Mouse (Mus musculus) testis, postnatal 14 days (tissue): ENCODE results near the gene Gtpbp3.
A peak's percentile ranks its signal among the peaks of the same experiment; 100 is the strongest.

Experiments
- DNase-seq: peaks from one replicate; pipeline ENCODE4 v3.0.0; 2021; ENCODE audit warnings: low spot score

Gene Gtpbp3

DNA sequence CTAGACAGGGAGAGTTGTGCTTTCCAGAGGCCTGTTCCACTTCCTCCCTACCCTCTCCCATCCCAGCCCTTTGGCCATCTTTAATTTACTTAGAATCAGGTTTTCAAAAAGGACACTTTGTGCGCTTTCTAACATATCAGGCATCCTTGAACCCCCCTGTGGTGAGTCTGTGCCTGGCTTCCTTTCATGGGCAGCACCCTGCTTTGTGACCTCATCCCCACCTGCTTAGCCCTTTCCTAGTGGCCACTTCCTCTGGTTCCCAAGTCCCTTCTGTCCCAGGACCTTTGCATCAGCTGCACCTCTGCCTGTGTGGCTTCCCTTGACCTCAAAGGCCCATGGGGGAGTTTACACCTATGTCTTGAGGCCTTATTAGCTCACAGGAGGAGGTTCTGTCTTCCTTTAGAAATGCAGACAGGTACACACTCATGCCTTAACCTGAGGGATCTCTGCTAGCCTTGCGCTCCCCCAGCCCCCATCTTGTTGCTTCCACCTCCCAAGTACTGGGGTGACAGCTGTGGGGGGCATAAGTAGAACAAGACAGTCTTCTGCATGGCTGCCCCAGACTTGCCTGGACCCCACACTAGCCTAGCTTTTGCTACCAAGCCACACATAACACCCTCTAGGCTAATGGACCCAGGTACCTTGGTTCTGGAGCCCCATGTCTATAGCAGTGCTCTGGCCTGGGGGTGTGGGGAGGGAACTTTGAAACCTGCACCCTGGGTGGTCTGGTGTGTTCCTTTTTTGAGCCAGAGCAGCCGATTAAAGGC, 17.6 kb upstream of the Gtpbp3 start:
- no peak for DNase-seq

DNA sequence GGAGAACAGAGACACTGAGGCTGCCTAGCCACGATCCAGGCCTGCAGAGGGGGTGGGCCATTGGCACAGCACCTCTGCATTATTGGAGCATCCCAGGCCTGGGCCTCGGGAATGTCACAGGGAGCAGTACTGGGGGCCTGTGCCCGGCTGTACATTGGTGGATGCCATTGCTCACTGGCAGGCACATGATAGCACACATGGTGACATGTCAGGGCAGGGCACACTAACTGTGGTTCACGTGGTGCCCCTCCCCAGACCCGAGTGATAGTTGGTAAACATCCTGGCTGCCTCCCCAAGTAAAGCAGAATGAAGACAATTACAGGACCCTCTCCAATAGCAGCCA, 17.0 kb upstream of the Gtpbp3 start:
- no peak for DNase-seq

DNA sequence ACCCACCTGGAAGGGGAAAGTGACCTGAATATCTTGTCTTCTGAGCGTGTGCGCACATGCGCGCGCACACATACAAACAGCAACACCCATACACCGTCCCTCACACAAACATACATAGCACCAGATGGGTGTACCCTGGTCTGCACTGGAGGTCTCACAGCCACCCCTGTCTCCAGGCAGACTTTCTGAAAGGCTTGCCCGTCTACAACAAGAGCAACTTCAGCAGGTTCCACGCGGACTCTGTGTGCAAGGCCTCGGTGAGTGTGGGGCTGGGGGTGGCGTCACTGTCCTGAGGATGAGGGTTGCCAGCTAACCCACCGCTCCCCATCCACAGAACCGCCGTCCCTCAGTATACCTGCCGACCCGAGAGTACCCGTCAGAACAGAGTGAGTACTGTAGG, 16.0 kb upstream of the Gtpbp3 start:
- DNase-seq, result no peak

DNA sequence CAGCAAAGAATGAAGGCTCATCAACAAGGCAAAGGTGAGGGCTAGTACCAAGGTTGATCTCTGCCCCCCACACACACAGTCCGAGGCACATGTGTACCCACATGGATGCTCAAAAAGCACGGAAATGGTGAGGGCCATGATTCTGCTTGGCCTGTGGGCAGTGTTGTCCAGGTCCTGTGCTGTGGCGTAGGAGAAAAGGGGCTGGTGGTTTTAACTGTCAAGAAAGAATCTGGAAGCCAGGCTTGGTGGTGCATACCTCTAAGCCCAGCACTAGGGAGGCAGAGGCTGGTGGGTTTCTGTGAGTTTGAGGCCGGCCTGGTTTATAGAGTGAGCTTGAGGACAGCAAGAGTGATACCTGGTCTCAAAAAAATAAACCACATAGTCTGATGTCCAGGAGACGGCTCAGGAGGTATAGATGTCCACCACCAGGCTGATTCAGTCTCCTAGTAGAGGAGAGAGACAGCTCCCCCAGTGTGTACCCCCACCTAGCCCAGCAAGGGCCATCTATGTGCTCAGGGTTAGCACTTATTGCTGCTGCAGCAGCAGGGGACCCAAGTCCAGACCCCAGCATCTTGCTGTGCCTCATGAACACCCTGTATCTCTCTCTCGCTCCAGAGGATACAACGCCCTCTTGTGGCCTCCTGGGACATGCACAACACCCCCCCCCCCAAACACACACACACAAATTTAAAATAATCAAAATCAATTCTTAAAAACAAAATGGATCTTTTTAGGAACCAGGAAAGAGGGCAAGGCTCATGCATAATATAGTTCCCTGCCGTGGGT, 15.1 kb upstream of the Gtpbp3 start:
- DNase-seq, result no peak

DNA sequence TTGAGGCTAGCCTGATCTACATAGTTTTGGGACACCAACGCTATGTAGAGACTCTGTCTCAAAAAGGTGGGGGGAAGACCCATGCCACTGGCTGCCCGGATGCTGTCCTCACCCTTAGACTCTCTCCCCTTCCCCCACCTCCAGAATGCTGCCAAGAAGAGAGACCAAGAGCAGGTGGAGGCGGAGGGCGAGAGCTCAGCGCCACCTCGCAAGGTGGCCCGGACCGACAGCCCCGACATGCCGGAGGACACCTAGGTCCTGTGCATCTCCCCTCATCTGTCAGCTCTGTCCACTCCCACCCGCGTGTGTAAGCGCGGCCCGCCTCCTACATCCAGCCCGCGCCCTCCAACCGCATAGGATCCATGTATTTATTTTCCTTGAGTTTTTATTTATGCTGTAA, 13.6 kb upstream of the Gtpbp3 start:
- DNase-seq, result no peak

DNA sequence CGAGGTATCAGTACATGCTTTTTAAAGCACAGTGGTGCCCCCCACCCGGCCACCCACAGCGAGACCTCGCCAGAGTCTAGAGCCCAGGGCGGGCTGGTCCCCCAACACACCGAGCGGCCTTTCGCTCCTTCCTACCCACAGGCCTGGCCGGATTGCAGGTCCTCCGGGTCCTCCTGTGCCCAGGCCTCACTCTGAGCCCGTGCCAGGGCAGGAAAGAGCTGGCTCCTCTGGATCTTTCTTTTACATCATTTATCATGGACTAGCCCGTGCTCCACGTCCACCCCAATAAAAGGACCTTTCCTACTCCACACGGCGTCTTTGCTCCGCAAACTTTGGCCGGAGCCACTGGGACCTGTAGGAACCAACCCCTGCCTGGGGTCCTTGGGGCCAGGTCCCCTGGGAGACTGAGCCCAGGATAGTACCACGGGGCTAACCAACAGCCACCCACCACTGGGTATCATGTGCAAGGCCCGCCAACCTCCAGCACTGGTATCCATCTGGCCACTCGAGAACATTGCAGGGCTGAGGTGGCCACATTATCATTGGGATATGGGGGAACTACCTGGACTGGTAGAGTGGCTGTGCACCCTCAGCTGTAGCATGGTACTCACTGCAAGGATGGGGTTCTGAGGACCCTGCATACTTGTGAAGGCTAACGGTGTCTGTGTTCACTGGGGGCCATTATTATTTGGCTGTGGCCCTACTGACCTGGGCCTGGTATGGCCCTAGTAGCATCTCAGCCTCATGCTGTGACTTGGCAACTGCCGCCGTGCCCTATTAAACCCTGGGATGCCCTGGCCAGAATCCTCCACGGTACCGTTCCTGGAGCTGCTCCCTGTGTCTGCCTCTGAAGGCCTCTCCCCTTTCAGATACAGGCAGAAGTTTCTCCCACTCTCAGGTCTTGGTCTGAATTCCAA, 12.9 kb upstream of the Gtpbp3 start:
- DNase-seq, result no peak

DNA sequence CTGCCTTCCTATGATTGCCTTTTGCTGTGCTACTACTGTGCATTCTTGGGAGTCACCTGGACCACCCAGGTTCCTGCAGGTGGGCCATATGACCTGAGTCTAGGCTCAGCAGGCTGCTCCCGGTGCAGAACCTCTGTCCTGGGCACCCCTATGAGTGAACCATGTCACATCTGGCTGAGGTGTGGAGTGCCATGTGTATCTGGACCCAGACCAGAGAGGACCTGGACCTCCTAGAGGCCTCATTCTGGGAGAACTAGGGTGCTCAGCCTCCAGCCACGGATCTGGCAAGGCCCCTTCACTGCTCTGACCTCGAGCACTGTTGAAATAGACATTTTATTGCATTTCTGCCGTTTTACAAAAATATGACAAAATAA, 12.2 kb upstream of the Gtpbp3 start:
- no peak for DNase-seq

DNA sequence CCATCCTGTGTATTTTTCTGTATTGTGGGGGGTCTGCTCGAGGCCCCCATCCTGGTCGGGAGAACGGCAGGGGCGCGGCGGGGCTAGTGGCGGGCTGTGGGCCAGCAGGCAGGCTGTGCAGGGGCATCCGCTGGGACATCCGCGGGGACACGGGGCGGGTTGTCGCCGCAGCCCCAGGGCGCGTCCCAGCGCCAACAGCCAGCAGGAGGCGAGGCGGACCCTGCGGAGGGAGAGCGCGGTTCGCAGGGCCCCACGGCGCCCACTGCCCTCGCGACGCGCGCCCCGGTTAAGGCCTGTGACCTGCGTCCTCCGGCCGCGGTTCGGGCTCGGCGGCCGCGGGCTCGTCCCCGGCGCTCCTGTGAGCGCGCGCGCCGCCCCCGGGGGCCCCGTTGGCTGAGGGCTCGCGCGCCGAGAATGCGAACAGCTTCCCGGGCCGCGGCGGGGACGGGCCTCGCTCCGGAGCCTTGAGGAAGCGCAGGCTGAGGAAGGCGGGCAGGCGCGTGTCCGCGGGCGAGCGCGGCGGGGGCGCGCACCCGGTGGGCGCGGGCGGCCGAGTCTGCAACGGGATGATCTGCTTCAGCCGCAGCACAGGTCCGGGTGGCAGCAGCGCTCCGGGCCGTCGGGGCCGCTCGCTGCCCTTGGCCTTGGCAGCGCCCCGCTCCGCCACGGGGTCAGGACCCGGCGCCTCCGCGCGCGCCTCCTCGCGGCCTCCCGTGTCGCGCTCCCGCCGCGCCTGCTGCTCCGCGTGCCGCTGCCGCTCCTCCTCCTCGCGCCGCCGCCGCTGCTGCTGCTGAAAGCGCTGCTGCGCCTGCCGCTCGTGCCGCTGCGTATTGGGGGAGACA, 11.6 kb upstream of the Gtpbp3 start:
- peak; percentile 80 for DNase-seq

DNA sequence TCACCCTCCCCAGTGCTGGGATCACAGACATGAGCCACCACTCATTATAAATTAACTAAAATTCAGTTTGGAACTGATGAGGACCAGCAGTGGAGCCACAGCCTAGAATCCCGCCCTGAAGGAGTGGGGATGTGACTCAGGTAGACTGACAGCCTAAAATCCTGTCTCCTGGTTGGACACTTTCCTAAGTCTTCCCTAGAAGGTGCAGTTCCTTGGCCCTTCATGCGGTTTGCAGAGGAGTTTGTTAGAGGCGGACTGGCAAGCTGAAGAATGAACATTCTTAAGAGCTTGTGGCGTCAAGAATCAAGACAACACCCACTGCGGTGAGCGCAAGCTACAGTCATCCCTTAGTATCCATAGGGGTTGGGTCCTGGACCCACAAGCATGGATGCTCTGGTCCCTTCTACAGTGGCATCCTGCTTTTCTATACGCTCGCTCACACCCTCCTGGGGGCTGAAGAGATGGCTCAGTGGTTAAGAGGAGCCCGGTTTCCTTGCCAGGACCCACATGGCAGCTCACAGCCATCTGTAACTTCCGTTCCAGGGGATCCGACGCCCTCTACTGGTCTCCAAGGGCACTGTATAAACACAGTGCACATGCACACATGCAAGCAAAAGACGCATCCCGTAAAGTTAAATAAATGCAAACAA, 10.6 kb upstream of the Gtpbp3 start:
- DNase-seq, result no peak

DNA sequence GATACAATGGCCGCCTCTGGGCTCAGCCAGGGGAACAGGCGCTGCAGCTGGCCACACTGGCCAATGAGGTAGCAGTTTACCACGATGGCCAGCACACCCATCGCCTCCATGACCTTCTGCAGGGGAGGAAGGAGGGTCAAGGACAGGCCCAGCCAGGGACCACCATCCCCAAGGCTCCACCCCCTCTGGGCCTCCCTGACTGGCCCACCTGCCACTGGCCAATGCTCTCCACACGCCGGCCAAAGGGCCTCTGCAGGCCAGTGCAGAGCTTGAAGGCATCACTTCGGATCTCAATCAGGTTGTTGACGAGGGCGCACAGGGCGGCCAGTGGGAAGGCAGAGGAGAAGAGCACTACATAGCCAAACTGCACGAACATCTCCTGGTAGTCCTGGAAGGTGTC, 9.0 kb upstream of the Gtpbp3 start:
- no peak for DNase-seq

DNA sequence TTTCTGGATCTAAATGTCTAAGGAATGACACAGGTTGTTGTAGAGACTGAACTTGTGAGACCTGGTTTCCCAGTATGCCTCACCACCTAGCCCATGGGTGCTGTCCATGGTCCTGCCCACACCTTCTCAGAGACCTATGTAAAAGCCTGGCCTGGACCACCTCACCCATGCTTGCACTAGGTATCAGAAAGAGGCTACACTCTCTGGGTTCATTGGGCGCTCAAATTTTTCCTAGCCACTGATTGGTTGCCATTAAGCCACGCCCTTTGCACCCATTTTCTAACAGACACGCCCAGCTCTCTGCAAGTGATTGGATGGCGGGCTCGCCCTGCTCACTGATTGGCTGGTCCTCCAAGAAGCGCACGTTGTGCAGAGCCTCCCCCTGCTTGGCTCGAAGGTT, 4.0 kb upstream of the Gtpbp3 start:
- DNase-seq, result peak; percentile 85

DNA sequence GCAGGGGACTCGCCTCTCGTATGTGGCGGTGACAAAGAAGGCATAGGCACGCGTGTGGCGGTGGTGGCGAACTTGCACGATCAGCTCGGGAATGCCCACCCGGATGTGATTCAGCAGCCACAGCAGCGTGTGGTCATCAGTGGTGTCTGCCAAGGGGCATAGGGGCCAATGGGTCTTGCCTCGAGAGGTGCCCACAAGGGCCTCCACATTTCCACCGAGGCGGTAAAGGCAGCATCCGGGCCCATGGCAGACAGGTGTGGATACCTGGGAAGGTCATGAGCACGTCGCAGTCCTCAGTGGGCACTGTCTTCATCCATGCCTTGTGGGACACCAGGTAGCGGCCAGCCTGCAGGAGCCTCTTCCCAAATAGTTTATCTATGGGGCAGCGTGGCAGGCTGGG, 3.2 kb upstream of the Gtpbp3 start:
- DNase-seq, result no peak

DNA sequence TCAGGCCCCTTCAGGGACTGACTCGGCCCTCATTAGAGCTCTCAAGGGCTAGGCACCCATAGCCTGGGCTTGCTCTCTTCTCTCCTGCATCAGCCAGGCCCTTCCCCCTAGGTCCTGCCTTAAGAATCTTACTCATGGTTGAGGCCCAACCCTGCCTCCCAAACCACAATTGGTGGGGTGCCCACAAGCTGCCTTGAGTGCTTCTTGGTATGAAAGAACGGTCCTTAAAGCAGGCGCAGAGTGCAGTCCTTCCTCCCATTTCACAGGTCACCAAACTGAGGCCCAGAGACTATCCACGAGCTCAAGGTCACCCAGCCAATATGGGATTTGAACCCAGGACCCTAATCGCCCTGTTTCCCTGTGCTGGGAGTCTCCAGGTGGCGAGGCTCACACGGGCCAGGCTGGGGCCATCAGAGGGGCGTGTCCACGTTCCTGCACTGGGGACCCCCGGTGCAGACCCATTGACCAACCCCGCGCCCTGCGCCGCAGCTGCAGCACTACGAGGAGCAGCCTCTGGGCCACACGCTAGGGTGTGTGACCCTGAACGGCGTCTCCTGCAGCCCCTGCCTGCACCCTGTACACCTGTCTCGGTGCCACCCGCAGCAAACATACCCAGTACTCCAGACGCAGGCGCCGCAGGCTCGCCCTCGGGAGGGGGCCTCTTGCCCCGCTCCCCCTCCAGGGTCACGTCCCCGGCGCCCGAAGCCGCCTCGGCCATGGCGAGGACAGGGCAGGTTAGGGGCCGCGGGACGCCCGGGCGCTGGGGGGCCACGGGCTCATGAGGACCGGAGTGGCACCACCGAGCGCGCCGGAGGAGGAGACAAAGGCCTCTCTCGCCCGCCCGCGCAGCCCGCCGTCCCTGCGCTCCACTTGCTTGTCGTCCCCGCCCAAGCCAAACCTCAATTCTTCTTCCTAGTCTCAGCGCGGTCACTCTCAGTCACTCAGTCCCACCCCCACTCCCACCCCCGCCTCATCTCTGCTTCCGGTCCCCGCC, 2.5 kb upstream of the Gtpbp3 start, which contains the start of gene Ano8:
Ano8 (minus strand) TSS at position 822 of the 994 bp plus-strand sequence.
- DNase-seq, result peak; percentile 86

DNA sequence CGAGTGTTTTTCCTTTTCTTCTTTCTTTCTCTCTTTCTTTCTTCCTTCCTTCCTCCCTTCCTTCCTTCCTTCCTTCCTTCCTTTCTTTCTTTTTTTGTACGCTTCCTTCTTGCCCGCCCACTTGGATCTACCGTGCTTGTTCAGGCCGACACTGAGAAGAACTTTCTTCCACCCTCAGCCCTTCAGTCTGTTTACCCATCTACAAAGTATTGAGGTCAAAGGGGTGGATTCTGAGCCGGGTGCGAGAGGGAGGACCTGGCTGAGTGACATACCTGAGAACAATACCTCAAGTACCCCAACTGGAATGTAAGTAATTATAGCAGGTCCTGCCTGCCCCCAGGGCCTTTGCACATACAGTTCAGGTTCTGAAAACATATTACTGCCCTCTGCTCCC, 1.8 kb upstream of the Gtpbp3 start:
- DNase-seq, result no peak

DNA sequence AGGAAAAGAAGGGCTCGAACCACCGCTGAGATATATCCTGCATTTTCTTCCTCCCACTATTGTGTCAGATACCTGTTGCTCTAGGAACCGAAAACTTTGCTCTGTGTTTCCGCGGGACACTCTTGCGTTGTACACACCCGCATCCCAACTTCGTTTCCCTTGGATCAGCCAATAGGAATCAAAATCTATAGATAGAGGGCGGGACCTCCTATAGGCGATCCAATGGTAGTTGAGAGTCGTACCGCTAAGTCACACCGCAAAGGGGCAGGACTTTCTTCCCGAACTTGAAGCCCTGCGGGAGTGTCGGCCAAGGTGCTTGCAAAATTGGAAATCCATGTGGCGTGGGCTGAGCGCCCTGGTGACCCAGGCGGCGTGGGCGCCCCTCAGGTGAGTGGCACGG, 551 bp downstream of the Gtpbp3 start:
- peak; percentile 91 for DNase-seq

DNA sequence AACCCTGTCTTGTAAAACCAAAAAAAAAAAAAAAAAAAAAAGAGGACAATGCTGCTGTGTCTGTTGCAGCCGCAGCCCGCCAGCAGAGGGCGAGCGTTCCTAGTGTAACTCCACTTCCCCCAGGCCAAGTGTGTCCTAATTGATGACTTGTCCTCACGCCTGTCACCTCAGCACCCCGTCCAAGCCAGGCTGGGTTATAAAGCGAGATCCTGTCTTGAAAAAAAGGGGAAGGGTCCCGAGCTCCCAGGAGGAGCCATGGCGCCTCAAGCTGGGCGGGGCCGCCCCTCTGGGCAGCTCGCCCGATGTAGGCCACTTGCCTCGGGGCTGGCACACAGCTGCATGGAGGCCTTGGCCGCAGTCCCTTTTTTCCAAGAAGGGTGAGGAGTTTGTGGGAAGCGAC, 7.1 kb downstream of the Gtpbp3 start:
- DNase-seq, result peak; percentile 80

DNA sequence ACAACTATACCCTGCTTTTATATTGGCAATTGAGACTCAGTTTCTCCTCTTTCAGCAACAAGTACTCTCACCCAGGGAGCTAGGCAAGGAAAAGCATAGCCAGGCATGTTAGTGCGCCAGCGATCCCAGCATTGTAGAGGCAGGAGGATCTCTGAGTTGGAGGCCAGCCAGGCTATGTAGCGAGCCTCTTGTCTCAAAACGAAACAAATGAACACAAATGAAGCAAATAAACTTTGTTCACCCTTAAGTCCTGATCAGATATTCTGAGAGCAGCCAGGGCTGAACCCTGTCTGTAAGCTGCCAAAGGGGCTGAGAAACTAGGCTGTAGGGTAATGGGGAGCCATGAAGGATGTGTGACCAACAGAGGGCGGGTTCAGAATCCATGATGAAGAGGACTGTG, 7.9 kb downstream of the Gtpbp3 start:
- no peak for DNase-seq

DNA sequence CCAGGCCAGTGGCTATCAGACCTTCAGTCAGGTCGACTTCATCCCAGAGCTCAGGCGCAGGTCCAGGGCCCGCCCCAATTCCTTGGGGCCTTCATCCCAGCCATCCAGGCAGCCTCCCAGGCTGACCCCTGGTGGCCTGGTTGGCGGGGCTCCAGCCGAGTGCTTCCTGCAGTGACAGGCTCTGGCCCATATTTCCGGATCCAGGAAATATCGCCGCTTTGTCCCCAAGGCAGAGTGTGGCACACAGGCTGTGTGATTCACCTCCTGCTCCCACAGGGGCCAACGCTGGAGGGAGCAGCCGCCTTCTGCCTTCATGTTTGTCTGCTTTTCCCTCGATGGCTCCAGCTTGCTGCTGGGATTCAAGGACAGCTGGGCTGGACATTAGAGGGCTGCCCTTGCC, 8.6 kb downstream of the Gtpbp3 start:
- peak; percentile 69 for DNase-seq

DNA sequence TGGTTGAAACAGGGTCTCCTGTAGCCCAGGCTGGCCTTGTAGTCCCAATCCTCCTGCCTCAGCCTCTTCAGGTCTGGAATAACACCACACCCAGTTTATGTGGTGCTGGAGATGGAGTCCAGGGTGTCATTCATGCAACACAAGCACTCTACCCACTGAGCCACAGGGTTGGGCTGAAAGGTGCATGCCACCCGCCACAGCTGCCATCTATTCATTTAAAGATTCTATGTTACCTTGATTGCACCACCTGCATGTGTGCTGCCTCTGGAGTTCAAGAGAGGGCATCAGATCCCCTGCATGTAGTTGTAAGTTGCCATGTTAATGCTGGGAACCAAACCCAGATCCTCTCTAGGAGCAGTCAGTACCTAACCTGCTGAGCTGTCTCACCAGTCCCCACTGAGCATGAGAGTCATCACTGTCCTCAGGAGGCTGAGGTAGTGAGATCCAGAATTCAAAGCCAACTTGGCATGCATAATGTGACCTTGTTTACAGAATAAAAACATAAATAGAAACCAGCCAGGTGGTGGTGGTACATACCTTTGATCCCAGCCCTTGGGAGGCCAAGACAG, 9.3 kb downstream of the Gtpbp3 start:
- no peak for DNase-seq
